Mouse (Mus musculus) kidney, embryonic 14.5 days (tissue): ENCODE results near the gene Khnyn. TPM values are rescaled to one million over a fixed set of nuclear protein-coding genes. Genes with fewer than 3 reads are reported as not detected.

ENCODE experiments used
- ATAC-seq: fragments of 200-750 bp; cut with Nextera tagmentation; 2 replicates; pipeline ENCODE4 v1.8.0; 2017; ENCODE audit warnings: moderate number of reproducible peaks, mild to moderate bottlenecking, moderate TSS enrichment, moderate library complexity; ENCODE audit not compliant: low FRiP score, low TSS enrichment
- H3K27ac ChIP-seq: fragments of 300-500 bp; sonication (generic); 2 replicates; pipeline ENCODE4 v1.5.1; 2014; ENCODE audit warnings: low read depth, mild to moderate bottlenecking, low read length, moderate library complexity, mixed read lengths
- H3K27me3 ChIP-seq: fragments of 300-500 bp; sonication (generic); 2 replicates; pipeline ENCODE4 v1.6.1; 2014; ENCODE audit warnings: mild to moderate bottlenecking, low read length; ENCODE audit not compliant: control insufficient read depth, insufficient read depth
- H3K36me3 ChIP-seq: fragments of 300-500 bp; sonication (generic); 2 replicates; pipeline ENCODE4 v1.6.1; 2014; ENCODE audit warnings: low read length, mixed read lengths; ENCODE audit not compliant: control insufficient read depth, insufficient read depth
- H3K4me1 ChIP-seq: fragments of 300-500 bp; sonication (generic); 2 replicates; pipeline ENCODE4 v1.6.1; 2014; ENCODE audit warnings: low read length, mixed read lengths; ENCODE audit not compliant: control insufficient read depth, insufficient read depth
- H3K4me2 ChIP-seq: fragments of 300-500 bp; sonication (generic); replicated peaks from 2 replicates; pipeline ENCODE4 v1.6.1; 2014; ENCODE audit warnings: low read depth, mild to moderate bottlenecking, low read length
- H3K4me3 ChIP-seq: fragments of 300-500 bp; sonication (generic); 2 replicates; pipeline ENCODE4 v1.5.1; 2014; ENCODE audit warnings: mild to moderate bottlenecking, low read length
- H3K9ac ChIP-seq: fragments of 300-500 bp; sonication (generic); 2 replicates; pipeline ENCODE4 v1.6.1; 2014; ENCODE audit warnings: low read depth, mild to moderate bottlenecking, low read length, moderate library complexity
- H3K9me3 ChIP-seq: fragments of 300-500 bp; sonication (generic); 2 replicates; pipeline ENCODE4 v1.6.1; 2016; ENCODE audit warnings: low read length; ENCODE audit not compliant: control insufficient read depth
- WGBS: fragments of 180-500 bp; shearing (Covaris S2); extraction: QIAGEN DNeasy Blood & Tissue Kit; methylation state at CpG from one replicate; pipeline ENCODE4 v1.1.7; 2014; 5-methylcytosine and 5-hydroxymethylcytosine counted together
- polyA plus RNA-seq: library from polyadenylated mRNA; unstranded; fragments of >200 nt; fragmentation: Nextera tagmentation; extraction: Ambion mirVana; gene quantifications from 2 replicates; pipeline ENCODE4 v1.2.1, GENCODE M21; 2014

The Khnyn gene
- polyA plus RNA-seq, 1 experiment from 2014 or later = 9.7 TPM

DNA sequence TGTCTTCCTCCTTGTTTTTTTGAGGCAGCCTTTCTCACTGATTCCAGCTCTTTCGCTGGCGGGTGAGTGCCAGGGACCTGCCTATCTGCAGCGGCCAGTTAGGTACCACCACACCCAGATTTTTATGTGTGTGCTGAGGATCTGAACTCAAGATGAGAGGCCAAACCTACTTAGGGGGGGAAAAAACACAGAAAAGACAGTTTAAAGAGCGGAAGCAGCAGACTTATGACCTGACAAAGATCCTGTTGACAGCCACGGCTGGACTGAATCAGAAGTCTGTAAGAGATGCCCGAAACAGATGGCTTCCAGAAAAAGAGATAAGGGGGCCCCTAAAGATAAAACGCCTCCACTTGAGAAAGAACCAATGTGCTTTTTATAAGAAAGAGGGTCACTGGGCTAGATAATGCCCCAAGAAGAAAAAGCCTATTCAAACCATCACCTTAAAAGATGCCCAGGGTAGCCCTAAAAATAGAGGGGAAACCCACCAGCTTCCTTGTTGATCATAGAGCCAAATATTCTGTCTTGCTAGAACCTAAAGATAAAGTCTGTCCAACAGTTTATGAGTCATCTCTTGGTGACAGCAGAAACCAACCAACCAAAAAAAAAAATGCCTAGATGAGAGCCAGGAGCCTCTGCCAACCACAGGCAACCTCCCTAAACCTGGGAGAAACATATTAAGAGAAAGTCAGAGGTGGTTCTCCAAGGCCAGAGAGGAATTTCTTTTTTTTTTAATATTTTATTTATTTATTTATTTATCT, 37.9 kb downstream of the Khnyn start:
- no peak overlapping the region for H3K9ac ChIP-seq
- no peak overlapping the region for H3K4me3 ChIP-seq
- no peaks in the 10 kb centered on the region for H3K27me3 ChIP-seq
- no peaks in the 10 kb centered on the region for H3K4me1 ChIP-seq
- no peaks in the 10 kb centered on the region for H3K9me3 ChIP-seq
- no peak overlapping the region for H3K27ac ChIP-seq
- H3K36me3 ChIP-seq = no peaks in the 10 kb centered on the region
- no peak for ATAC-seq
- 52% methylated on average over 7 of the region's 7 CpGs for WGBS
- no peak overlapping the region for H3K4me2 ChIP-seq

DNA sequence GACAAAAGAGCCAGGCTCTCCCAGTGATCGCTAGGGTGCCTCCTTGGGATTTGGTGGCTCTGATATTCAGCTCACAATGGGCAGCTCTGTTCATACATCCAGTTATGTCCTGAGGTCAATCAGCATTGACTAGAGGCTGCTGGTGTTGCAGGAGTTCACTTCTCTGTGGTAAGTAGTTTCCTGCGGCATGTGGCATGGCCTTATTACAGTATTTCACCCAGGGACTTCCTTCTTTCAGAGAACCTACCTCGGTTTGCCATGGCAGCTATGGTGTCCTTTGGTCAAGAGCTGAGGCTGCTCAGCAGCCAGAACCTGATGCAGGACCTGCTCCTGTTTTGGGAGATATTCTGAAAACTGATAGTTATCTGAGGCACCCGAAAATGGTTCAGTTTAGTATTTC, 42.1 kb downstream of the Khnyn start:
- no peak for ATAC-seq
- no peaks in the 10 kb centered on the region for H3K4me1 ChIP-seq
- H3K9ac ChIP-seq = no peak overlapping the region
- H3K4me2 ChIP-seq = no peak overlapping the region
- no peaks in the 10 kb centered on the region for H3K27me3 ChIP-seq
- no peak overlapping the region for H3K27ac ChIP-seq
- no peak overlapping the region for H3K4me3 ChIP-seq
- no peaks in the 10 kb centered on the region for H3K36me3 ChIP-seq
- H3K9me3 ChIP-seq = no peaks in the 10 kb centered on the region
- WGBS = 88% methylated on average over 4 of the region's 4 CpGs

DNA sequence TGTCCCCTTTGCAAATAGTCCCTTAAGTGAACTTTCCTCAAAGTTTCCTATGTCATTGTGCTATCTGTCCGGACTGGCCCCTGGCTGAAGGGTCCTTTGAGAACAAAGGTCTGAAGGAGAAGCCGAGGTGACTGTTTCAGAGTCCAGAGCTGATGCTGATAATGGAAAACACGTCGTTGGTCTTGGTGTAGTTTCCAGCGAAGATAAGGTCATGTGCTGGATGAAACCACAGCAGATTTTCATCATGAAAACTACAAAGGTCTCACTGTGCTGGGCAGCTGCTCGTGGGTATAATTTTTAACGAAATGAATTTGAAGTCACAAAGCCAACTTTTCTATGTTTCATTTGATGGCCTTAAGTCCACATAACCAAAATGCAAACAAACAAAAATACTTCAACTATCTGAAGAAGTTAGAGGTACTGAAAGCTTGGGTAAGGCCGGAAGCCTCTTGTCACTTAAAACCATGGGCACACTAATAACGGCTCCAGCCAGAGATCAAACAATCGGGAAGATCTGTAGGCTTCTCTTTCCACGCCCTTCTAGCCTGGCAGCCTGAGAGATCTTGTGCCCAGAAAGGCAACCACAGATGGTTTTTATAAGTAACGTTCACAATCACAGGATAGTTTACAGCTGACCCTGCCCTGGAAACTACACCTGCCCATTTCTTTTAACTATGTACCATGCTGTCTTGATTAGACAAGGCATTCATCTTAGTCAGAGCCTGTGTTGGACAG, 44.7 kb downstream of the Khnyn start:
- no peaks in the 10 kb centered on the region for H3K36me3 ChIP-seq
- no peak overlapping the region for H3K9ac ChIP-seq
- H3K4me3 ChIP-seq = no peak overlapping the region
- H3K27me3 ChIP-seq = no peaks in the 10 kb centered on the region
- no peak for ATAC-seq
- H3K4me1 ChIP-seq = no peaks in the 10 kb centered on the region
- 70% methylated on average over 12 of the region's 12 CpGs for WGBS
- no peak overlapping the region for H3K4me2 ChIP-seq
- H3K9me3 ChIP-seq = no peaks in the 10 kb centered on the region
- H3K27ac ChIP-seq = no peak overlapping the region

DNA sequence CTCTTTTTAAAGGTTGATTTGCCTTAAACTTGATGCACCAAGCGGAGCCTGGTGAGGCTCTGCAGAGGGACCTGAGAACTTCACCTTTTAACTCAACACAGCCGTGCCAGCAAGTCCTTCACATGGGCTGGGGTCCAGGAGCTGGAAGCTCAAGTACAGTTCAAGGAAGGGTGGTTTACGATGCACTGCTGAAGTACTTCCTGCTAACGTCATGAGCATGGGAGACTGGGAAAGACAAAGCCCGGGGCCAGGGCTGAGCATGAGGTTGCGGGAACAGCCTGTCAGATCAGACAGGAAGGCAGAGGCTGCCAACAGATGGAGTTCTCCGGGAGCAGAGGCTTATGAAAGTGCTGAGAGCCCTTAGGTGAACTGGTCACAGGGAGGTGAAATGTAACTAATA, 48.8 kb downstream of the Khnyn start:
- H3K9me3 ChIP-seq = no peaks in the 10 kb centered on the region
- no peaks in the 10 kb centered on the region for H3K36me3 ChIP-seq
- no peak overlapping the region for H3K27ac ChIP-seq
- WGBS = 33% methylated on average over 7 of the region's 7 CpGs
- peak; percentile 62; the same call in 1 of the 2 replicates for ATAC-seq
- H3K9ac ChIP-seq = no peak overlapping the region
- H3K4me3 ChIP-seq = no peak overlapping the region
- H3K27me3 ChIP-seq = no peaks in the 10 kb centered on the region
- no peaks in the 10 kb centered on the region for H3K4me1 ChIP-seq
- H3K4me2 ChIP-seq = no peak overlapping the region

DNA sequence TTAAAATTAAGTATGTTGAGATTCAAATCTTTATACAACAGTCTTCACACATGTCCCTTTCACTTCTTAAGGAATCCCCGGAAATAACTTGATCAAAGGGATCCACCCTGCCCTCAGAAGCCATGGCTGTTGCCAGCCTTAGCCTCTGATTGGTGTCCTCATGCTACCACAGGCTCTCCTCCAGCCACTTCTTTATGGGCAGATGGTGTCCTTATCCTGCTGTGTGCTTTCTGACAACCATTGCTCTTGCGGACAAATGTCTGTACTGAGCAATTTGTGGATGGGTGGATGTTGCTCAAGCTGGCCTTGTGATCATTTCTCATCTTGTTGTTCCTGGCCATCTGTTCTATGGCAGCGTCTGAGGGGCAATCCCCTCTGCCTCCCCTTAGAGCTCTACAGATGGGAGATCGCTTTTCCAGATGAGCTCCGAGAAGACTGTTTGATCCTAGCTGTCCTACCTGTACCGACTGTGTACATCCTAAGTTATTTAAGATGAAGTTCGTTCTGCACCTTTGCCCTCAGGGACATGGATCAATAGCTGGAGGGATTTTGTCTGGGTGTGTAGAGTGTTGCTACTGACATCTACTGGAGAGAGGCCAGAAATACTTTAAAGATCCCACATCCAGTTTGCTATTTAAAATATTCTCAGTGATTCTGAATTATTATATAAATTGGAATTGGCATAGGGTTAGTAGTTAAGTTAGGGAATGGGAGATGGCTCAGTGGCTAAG, 55.5 kb downstream of the Khnyn start:
- H3K4me2 ChIP-seq = no peak overlapping the region
- H3K9me3 ChIP-seq = no peaks in the 10 kb centered on the region
- no peaks in the 10 kb centered on the region for H3K4me1 ChIP-seq
- no peak overlapping the region for H3K4me3 ChIP-seq
- no peaks in the 10 kb centered on the region for H3K27me3 ChIP-seq
- H3K36me3 ChIP-seq = no peaks in the 10 kb centered on the region
- ATAC-seq = no peak
- no peak overlapping the region for H3K27ac ChIP-seq
- H3K9ac ChIP-seq = no peak overlapping the region
- 16% methylated on average over 7 of the region's 7 CpGs for WGBS

DNA sequence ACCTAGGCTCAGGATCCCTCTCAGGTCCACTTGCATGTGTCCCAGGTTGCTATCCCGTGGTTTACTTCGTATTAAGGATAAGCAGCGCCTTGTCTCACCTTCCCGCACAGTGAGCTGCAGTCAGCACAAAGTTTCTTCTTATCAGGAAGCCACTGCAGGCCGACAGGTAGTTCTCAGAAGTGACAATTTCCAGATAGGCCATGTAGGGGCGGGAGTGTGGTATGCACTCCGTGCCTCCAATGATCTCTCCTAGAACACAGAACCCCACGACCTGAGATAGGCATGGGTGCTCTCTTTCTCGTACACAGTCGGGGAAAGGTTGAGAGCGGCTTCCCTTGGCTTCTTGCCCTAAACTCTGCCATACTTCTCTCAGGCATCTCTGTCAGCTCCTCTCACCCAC, 58.9 kb downstream of the Khnyn start:
- ATAC-seq = no peak
- Histone ChIP-seq H3K9ac (no peak overlapping the region), H3K36me3 (no peaks in the 10 kb centered on the region), H3K4me3 (no peak overlapping the region), H3K9me3 (no peaks in the 10 kb centered on the region), H3K4me2 (no peak overlapping the region), H3K4me1 (no peaks in the 10 kb centered on the region), H3K27me3 (no peaks in the 10 kb centered on the region), H3K27ac (no peak overlapping the region)
- WGBS = 82% methylated on average over 11 of the region's 11 CpGs

DNA sequence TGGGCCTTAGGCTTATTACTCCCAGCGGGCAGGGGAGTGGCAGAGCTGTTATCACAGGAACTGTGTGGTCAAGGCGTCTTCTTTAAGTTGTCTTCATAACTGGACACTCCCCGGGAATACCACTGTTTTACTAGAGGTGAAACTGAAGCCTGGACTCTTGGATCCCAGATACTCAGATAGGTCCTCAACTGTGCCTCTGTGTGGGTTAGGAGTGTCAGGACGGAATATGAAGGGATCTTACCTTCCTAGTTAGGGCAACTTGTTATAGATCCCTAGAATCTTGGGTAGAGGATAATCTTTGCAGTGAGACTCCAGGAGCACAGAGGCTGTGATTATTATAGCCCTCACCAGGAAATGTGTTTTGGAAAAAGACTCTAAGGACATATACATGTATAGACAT, 59.8 kb downstream of the Khnyn start, which contains the start of gene Cma1:
Gene Cma1, minus strand, starts transcription at position 101 of the 400 bp plus-strand sequence.
- H3K4me2 ChIP-seq = no peak within 1 kb of the TSS
- H3K4me3 ChIP-seq = no peak within 1 kb of the TSS
- no peak within 1 kb of the TSS for H3K27ac ChIP-seq
- H3K4me1 ChIP-seq = no peaks in the 10 kb centered on the region
- no peak for ATAC-seq
- no peaks in the 10 kb centered on the region for H3K27me3 ChIP-seq
- no peaks in the 10 kb centered on the region for H3K36me3 ChIP-seq
- no peak within 1 kb of the TSS for H3K9ac ChIP-seq
- H3K9me3 ChIP-seq = no peaks in the 10 kb centered on the region
- WGBS = 76% methylated on average over 4 of the region's 4 CpGs

DNA sequence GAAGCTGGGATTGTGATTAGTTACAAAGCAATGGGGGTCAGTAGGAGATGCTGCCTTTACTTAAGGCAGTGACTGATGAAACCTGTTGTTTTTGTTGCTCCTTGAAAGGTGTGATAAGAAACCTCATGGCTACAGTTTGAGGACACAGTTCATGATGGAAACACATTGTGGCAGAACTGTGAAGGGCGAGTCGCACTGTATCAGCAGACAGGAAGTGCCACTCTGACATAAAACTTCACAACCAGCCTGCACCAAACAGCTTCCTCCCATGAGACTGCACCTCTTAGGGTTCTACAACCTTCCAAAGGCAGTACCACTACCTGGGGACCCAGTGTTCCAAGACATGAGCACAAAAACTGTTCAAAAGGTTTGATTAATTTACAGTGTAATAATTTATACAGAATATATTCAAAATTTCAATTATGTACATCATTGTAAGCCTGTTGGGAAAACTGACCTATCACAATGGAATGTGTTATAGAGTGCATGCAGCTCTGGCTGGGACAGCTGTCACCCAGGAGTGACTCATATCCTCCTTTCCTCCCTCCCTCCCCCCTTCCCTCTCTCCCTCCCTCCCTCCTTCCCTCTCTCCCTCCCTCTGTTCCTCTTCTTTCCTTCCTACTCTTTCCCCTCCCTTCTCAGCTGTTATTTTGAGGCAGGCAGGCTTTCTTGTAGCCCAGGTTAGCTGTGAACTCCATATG, 61.7 kb downstream of the Khnyn start:
- no peak overlapping the region for H3K4me2 ChIP-seq
- H3K27ac ChIP-seq = no peak overlapping the region
- no peaks in the 10 kb centered on the region for H3K27me3 ChIP-seq
- no peaks in the 10 kb centered on the region for H3K9me3 ChIP-seq
- H3K4me1 ChIP-seq = no peaks in the 10 kb centered on the region
- WGBS = 52% methylated on average over 2 of the region's 2 CpGs
- no peak for ATAC-seq
- no peak overlapping the region for H3K9ac ChIP-seq
- no peaks in the 10 kb centered on the region for H3K36me3 ChIP-seq
- H3K4me3 ChIP-seq = no peak overlapping the region
